Mouse (Mus musculus): ENCODE measurements around the gene Krtap5-3. TPM values are rescaled to one million over a fixed set of nuclear protein-coding genes. Genes with fewer than 3 reads are reported as not detected.
"Not testable (repeated sequence)": the region's sequence is repeated elsewhere in the genome, so short reads cannot be mapped to it uniquely, and the experiment has no call there.

Krtap5-3 gene
- not detected for polyA plus RNA-seq (2017; shearing (Covaris generic))

DNA sequence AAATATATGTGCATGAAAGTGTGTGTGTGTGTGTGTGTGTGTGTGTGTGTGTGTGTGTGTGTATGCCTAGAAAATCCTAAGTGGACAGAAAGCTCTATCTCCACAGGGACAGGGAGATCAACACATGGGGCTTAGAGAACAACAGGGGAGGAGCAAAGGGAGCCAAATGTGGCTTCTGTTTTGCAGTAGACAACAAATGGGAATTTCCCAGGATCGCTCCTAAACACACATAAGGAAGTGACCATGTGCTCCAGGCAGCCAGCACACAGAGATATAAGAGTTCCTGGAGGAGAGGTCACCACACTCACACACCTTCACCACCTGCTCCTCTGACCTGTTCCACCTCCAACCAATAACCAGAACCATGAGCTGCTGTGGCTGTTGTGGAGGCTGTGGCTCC is at the start of gene Krtap5-3:
Krtap5-3 (plus strand) TSS at position 301 of the 400 bp plus-strand sequence.
- ATAC-seq: no peak

- ATAC-seq: no peak
Observed at GRCm38 (mm10) chr7:142152191-142152590, 49.0 kb upstream of the Krtap5-3 start.

DNA sequence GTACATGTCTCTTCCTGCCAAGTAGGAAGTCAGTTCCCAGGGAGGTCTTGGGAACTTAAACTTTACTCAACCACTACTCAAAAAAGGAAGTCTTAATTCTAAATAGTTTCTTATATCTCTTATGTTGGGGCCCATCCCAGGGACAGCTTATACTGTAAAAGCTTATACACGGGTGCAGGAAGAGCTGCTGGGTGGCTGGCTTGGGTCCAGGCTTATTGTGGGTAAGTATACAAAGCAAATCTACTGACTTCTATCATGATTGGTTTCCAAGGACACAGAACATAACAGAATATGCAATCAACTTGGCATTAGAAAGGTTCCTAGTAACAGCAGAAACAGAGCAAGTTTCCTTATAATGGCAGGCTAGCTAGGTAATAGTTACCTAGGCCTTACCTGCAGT is 45.9 kb upstream of the Krtap5-3 start:
- no peak for ATAC-seq

DNA sequence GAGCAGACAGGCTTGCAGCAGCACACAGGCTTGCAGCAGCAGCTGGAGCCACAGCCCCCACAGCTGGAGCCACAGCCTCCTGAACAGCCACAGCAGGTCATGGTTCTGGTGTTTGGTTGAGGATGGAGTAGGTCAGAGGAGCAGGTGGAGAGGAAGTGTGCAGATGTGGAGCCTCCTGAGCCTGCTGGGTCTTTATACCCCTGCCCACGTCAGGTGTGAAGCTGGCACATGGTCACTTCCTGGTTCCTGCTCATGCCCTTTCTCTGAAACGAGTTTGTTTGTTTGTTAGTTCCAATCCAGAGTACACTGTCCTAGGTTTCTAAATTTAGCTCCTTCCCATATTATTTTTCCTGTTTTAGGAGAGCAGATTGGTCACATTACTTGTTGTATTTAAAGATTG is 44.2 kb upstream of the Krtap5-3 start, which contains the start of gene Gm29735:
Gm29735 (minus strand) TSS at position 101 of the 400 bp plus-strand sequence.
- ATAC-seq: not testable (repeated sequence)

DNA sequence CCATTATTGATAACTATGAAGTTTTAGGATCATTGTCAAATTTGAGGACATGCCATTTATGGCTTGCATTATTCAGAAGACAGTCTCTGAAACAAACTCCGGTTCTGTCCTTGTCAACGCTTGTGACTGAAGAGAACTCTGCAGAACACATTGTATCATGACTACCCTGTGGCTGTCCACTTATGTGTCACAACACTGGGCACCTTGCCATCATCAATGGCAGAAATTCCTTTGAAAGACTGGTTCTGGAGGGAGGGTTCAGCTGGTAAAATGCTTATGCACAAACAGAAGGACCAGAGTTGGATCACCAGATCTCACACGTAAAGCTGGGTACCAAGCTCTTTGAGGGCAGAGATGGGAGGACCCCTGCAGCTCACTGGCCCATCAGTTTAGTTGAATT is 41.8 kb upstream of the Krtap5-3 start:
- no peak for ATAC-seq

DNA sequence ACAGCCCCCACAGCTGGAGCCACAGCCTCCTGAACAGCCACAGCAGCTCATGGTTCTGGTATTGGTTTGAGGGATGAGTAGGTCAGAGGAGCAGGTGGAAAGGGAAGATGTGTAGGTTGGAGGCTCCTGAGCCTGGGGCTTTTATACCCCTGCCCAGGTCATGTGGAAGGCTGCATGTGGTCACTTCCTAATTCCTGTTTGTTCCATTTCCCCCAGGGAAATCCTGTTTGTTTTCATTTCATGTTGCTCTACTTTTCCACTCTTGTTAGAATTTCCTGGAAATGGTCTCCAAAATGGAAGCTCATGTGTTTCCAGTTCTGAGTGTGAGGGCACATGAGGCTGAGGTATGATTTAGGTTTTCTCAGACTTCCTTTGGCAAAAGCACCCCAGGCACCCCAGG is 35.5 kb upstream of the Krtap5-3 start, which contains the start of gene Gm4553:
Gm4553 (minus strand) TSS at position 101 of the 400 bp plus-strand sequence.
- not testable (repeated sequence) for ATAC-seq

GRCm38 (mm10) chr7:142169836-142170235 is 31.3 kb upstream of the Krtap5-3 start:
- ATAC-seq: no peak

DNA sequence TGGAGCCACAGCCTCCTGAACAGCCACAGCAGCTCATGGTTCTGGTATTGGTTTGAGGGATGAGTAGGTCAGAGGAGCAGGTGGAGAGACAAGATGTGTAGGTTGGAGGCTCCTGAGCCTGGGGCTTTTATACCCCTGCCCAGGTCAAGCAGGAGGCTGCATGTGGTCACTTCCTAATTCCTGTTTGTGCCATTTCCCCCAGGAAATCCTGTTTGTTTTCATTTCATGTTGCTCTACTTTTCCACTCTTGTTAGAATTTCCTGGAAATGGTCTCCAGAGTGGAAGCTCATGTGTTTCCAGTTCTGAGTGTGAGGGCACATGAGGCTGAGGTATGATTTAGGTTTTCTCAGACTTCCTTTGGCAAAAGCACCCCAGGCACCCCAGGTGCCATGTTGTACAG is 25.3 kb upstream of the Krtap5-3 start, which contains the start of gene Krtap5-2:
Krtap5-2 (minus strand) TSS at position 101 of the 400 bp plus-strand sequence.
- not testable (repeated sequence) for ATAC-seq

DNA sequence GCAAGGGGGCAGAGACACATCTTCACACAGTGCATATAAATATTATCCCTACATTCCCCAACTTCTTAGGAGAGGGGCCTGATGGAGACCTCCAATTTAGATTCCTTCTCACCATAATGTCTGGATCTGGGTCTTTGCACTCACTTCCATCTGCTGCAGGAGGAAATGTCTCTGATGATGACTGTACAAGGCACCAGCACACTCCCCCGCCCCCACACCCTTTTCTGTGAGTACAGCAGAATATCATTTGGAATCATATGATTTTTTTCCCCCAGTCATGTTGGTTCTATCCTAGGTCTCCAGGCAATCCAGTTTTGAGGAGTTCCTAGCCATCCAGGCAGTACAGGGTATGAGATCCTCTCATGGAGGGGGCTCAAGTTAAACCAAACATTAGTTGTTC is 22.5 kb upstream of the Krtap5-3 start:
- ATAC-seq: no peak

DNA sequence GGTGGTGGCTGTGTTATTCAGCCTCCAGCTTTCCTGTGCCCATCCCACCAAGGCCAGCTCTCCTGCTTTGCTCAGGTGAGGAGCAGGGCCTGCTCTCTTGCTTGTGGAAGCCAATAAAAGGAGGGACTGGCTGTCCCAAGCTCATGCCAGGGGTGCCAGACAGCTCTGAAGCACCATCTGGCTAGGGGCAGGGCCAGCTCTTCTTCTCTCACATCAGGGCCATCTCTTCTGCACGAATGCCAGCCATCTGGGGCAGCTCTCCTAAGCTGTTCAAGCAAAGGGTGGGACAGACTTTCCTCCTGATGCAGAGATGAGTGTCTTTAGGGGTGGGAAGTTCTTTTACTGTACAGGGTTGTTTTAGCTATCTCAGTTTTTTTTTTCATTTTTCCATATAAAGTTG is 20.1 kb upstream of the Krtap5-3 start:
- no peak for ATAC-seq

GRCm38 (mm10) chr7:142188156-142188555 is 13.0 kb upstream of the Krtap5-3 start:
- ATAC-seq: no peak

GRCm38 (mm10) chr7:142190289-142190688 is 10.9 kb upstream of the Krtap5-3 start, which contains the start of gene Gm10153:
Gm10153 (minus strand) TSS chr7:142190389.
- ATAC-seq: no peak

- ATAC-seq: no peak
Observed at GRCm38 (mm10) chr7:142198748-142199147, 2.4 kb upstream of the Krtap5-3 start.

DNA sequence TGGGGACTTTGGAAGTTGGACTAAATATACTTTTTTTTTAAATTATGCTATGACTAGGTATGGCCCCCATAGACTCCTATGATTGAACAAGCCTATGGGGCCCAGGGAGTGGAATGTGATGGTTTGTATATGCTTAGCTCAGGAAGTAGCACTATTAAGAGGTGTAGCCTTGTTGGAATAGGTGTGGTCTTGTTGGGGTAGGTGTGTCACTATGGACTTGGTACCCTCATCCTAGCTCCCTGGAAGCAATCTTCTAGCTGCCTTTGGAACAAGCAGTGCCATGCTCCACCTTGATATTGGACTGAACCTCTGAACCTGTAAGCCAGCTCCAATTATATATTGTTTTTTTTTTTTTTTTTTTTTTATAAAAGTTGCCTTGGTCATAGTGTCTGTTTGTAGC is 4.3 kb downstream of the Krtap5-3 start:
- ATAC-seq: no peak

GRCm38 (mm10) chr7:142206891-142207290 is 5.7 kb downstream of the Krtap5-3 start:
- not testable (repeated sequence) for ATAC-seq

GRCm38 (mm10) chr7:142211559-142211958 is 10.4 kb downstream of the Krtap5-3 start, which contains the start of gene Gm7579:
Gm7579 (plus strand) TSS chr7:142211859.
- no peak for ATAC-seq

DNA sequence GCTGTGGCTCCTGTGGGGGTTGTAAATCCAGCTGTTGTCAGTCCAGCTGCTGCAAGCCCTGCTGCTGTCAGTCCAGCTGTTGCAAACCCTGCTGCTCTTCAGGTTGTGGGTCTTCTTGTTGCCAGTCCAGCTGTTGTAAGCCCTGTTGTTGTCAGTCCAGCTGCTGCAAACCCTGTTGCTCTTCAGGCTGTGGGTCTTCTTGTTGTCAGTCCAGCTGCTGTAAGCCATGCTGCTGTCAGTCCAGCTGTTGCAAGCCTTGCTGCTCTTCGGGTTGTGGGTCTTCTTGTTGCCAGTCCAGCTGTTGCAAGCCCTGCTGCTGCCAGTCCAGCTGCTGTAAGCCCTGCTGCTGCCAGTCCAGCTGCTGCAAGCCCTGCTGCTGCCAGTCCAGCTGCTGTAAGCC is 11.0 kb downstream of the Krtap5-3 start:
- ATAC-seq: not testable (repeated sequence)

GRCm38 (mm10) chr7:142224518-142224917 is 23.4 kb downstream of the Krtap5-3 start:
- ATAC-seq: no peak

GRCm38 (mm10) chr7:142229871-142230270 is 28.7 kb downstream of the Krtap5-3 start, which contains the start of gene Krtap5-5:
Krtap5-5 (minus strand) TSS chr7:142229971.
- ATAC-seq: not testable (repeated sequence)

DNA sequence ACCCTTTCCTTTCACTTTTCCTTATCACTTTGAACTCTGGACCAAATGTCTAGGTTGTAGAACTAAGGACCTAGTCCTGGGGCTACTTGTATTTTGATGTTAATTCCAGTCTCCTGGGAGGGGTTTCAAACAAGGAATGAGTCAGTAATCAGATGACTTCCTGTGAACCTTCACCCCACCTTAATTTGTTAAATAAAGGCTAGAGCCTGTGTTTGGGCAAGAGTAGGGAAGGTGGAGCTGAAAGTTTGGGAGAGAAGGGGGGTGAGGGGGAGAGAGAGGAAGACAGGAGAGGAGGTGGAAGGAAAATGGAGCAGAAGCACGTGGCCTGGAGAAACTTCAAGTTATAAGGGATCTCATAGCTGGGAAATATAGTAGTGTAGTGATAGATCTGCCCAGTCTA is 30.4 kb downstream of the Krtap5-3 start:
- no peak for ATAC-seq

DNA sequence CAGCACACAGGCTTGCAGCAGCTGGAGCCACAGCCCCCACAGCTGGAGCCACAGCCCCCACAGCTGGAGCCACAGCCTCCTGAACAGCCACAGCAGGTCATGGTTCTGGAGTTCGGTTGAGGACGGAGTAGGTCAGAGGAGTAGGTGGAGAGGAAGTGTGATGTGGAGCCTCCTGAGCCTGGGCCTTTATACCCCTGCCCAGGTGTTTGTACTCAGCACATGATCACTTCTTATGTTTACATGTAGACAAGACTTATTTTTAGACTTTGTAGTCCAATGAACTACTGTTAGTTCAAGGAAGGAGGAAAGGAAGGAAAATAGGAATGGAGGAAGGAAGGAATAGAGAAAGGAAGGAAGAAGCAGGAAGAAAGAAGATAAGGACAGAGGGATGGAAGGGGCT is 39.8 kb downstream of the Krtap5-3 start, which contains the start of gene Gm40460:
Gm40460 (minus strand) TSS at position 101 of the 400 bp plus-strand sequence.
- ATAC-seq: no peak

- ATAC-seq: no peak
Observed at GRCm38 (mm10) chr7:142249824-142250223, 48.7 kb downstream of the Krtap5-3 start.
